ENCODE assay signal across 13 mouse cellular contexts in genomic region chr8:3247129-3247528, GRCm38 (mm10). TPM values are rescaled to one million over a fixed set of nuclear protein-coding genes. Genes with fewer than 3 reads are reported as not detected.
A peak's percentile ranks its signal among the peaks of the same experiment; 100 is the strongest.
DNase-seq lines count a peak whose midpoint lies in the region; ATAC-seq lines count a peak whose summit lies in the region.
"Had no signal": no experiment of that assay in that cellular context is flagged by ENCODE, and none has a peak within 500 bp of the region (broad histone marks: within the 10 kb centered on the region; RNA-seq: fewer than 3 reads in every experiment).

No protein-coding gene starts in this region.

- H3K36me3 ChIP-seq in heart, embryonic 10.5 days: peaks cover 34% of the 10 kb centered on the region
- H3K36me3 ChIP-seq: G1E had no signal

- no peaks in the 10 kb centered on the region for H3K9me3 ChIP-seq in heart, embryonic 10.5 days
- H3K9me3 ChIP-seq: G1E; limb, embryonic 15.5 days had no signal

- ATAC-seq in hematopoietic stem cell, adult 5-6 weeks (replicated peaks in 1 of 2; ENCODE audit: insufficient read depth in 1 of 2, low FRiP score in 2 of 2, low TSS enrichment in 1 of 2, low read depth in 1 of 2, poor library complexity in 2 of 2, severe bottlenecking in 2 of 2): peak; percentile 43 to 78
- no peak for ATAC-seq in erythroid progenitor cell, adult 5-6 weeks (replicated peaks; ENCODE audit: low FRiP score, poor library complexity, severe bottlenecking)
- ATAC-seq: forebrain, embryonic 16.5 days had no signal

- H3K4me3 ChIP-seq in heart, embryonic 10.5 days: no peak overlapping the region
- H3K4me3 ChIP-seq: limb, embryonic 15.5 days had no signal

- peaks cover 7% of the 10 kb centered on the region; the same call in 1 of the 2 replicates for H3K4me1 ChIP-seq in heart, embryonic 10.5 days
- H3K4me1 ChIP-seq: limb, embryonic 15.5 days had no signal

- 66% methylated on average over 1 of the region's 1 CpGs for WGBS in heart, embryonic 10.5 days

- DNase-seq in heart, embryonic 10.5 days (ENCODE audit: low spot score): no peak
- no peak for DNase-seq in heart, adult 9 months (ENCODE audit: low spot score in 2 of 2)
- DNase-seq in 3T3-L1 (ENCODE audit: low read depth, low spot score) (peak; percentile 74), NIH3T3 (ENCODE audit: low read depth) (peak; percentile 49)
- no peak for DNase-seq in kidney, adult 11 months
- DNase-seq in right cerebral cortex, adult 2 months (ENCODE audit: low spot score in 2 of 2): no peak
- DNase-seq: layer of hippocampus, adult 9-11 months; midbrain, embryonic 14.5 days had no signal

- H3K27ac ChIP-seq in heart, embryonic 10.5 days: peak overlapping the region; percentile 29; the same call in 1 of the 2 replicates
- H3K27ac ChIP-seq: limb, embryonic 15.5 days had no signal

- H3K27me3 ChIP-seq in heart, embryonic 10.5 days (ENCODE audit: insufficient read depth, poor library complexity, severe bottlenecking): no peaks in the 10 kb centered on the region
- H3K27me3 ChIP-seq: limb, embryonic 15.5 days had no signal

RNA-seq across cellular contexts. Expression of gene Insr, which starts 32.3 kb away (rescaled TPM):
- 34.1 and 34.3 TPM in 2 replicates for polyA plus RNA-seq in heart, embryonic 10.5 days (2016; fragmentation: Nextera tagmentation; extraction: Ambion mirVana)
- 15.3 and 19.0 TPM in 2 replicates for total RNA-seq in hematopoietic stem cell, adult 5-6 weeks (2017)
- 8.0 and 15.5 TPM in 2 replicates for total RNA-seq in erythroid progenitor cell, adult 5-6 weeks (2015; ENCODE audit: low replicate concordance)
- total RNA-seq in erythroid progenitor cell, adult 5-6 weeks (2017; ENCODE audit: low replicate concordance): 7.1 and 19.9 TPM in 2 replicates

Comparison
In these comparisons a context has a peak if more than half of its experiments do, and no peak if none do; other contexts are left out.
1. DNase-seq: peak in 3T3-L1 (single experiment) and NIH3T3 (single experiment); none in heart, embryonic 10.5 days (single experiment), heart, adult 9 months (0 of 2), kidney, adult 11 months (single experiment) and right cerebral cortex, adult 2 months (0 of 2).